Mouse (Mus musculus): ENCODE measurements around the gene Gstt2.

DNA sequence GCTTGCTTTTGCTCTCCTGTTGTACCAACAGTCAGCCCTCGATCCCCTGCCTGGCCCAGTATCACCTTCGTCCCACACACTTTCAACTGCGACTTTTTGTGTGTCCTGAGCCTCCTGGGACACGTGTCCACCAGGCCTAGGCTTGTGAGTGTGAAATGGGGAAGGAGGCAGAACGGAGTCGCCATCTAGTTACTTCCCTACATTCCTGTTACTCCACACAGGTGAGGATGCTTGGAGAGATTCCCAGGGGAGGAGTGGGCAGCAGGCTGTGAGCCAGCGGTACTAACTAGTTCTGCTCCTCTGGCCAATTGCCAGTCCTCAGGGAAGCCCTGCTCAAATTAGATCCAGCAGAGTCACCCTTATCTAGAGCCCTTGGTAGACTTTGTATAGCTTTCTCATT lies 23.5 kb upstream of the Gstt2 start:
- no peak for TF ChIP-seq CTCF (IDR thresholded peaks at IDR 0.05; ENCODE audit: low read depth, low read length)
- TF ChIP-seq GATA2 (IDR thresholded peaks at IDR 0.05; ENCODE audit: borderline replicate concordance, low read depth, low read length): no peak
